Mouse (Mus musculus): ENCODE measurements around the gene B430306N03Rik. TPM values are rescaled to one million over a fixed set of nuclear protein-coding genes. Genes with fewer than 3 reads are reported as not detected.
"Not testable (repeated sequence)": the region's sequence is repeated elsewhere in the genome, so short reads cannot be mapped to it uniquely, and the experiment has no call there.

The B430306N03Rik gene
- total RNA-seq (2021) = under 1 TPM in 1 of 2 experiments, not detected in 1; 0.48 TPM
- long read RNA-seq, experiment 1 = 0 reads
- long read RNA-seq, experiment 2 = 0 reads

DNA sequence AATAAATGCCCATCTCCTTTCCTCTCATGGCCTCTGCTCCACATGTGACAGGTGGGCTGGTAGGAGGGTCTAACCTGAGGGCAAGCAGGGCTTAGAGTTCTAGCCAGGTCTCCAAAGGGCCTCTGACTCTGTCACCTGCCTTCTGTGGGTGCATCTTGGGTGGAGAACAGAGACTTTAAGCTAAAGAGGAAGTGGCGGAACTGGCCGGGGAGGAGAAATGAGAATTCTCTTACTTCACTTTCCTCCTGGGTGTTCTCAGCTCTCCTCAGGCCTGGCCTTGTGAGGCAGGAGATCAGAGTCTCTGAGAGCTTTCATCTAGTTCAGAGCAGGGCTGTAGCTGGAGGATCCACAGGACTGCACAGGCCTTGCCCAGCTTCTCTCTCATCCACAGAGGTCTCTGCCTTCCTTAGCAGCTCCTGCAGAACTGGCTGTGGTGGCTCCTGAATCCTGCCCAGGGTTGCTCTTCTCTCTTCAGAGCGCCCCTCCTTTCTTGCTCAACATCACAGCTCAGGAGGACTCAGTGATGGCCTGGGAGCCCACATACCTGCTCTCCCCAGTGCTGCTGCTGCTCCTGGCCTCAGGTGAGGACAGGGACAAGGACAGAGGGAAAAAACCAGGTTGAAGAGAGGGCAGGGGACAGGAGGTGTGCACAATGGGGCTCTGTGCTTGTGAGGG, at the start of gene B430306N03Rik:
TSS of gene B430306N03Rik (plus strand) at position 237 of the 675 bp plus-strand sequence.
- H3K4me3 ChIP-seq; H3K27ac ChIP-seq; DNase-seq (ENCODE audit: extremely low spot score in 1 of 2, low spot score in 2 of 2): not testable (repeated sequence)
- intact Hi-C loops (cut with DNase I) = loop anchor here (10.0 kb wide), 1 partner anchor 171 kb away; the partner anchor contains the start of gene 9830107B12Rik

DNA sequence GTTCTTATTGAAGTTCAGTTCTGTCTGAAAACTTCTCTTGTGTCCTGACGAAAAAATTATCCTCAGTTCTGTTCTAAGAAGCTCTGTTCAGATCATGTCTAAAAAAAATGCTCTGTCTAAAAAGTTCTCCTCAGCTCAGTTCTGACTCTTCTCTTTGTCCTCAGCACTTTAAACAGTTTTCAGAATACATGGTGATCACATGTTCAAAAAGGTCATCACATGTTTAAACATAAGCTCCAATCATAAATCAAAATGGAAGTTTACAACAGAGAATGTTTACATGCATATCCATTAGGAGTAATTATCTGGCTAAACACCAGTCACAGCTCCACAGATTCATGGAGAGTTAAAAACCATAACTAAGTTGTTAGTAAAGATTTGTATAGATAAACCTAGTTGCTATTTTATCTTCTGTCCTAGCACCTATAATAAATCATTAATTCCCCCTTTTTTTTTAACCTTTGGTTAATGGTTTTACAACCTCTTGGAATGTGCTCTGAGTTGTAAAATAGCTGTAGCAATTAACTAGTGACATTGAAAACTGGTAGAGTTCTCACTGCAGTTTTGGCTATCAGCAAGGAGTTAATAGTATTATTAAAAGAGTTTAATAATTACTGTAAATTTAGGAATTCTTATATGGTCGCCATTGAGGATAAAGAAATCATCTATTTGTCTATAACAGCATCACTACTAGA, 49.2 kb upstream of the B430306N03Rik start:
- intact Hi-C loops (cut with DNase I) = no loop called here
- Histone ChIP-seq H3K4me3 (no peak overlapping the region), H3K27ac (no peak overlapping the region)
- no peak for TF ChIP-seq CTCF (IDR thresholded peaks at IDR 0.05)
- DNase-seq (ENCODE audit: extremely low spot score in 1 of 2, low spot score in 2 of 2) = no peak

DNA sequence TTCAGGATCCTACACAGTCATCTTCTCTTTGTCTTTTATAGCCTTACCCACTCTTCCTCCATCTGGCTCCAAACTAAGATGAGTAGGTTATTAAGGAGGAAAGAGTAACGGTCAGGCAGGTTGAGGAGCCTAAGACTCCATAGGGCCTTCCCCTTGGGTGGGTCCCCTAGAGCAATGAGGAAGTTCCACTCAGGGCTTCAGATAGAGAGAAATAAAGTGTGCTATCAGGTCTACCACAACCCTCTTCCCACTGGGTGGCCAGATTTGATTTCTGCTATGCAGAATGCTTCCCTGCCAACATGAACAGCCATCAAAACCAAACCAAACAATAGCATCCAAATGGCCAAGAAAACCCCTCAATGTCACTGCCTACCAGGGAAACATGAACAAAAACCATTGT, 48.4 kb upstream of the B430306N03Rik start:
- no peak for TF ChIP-seq CTCF (IDR thresholded peaks at IDR 0.05)
- intact Hi-C loops (cut with DNase I) = no loop called here
- H3K27ac ChIP-seq = no peak overlapping the region
- H3K4me3 ChIP-seq = no peak overlapping the region
- DNase-seq (ENCODE audit: extremely low spot score in 1 of 2, low spot score in 2 of 2) = no peak

DNA sequence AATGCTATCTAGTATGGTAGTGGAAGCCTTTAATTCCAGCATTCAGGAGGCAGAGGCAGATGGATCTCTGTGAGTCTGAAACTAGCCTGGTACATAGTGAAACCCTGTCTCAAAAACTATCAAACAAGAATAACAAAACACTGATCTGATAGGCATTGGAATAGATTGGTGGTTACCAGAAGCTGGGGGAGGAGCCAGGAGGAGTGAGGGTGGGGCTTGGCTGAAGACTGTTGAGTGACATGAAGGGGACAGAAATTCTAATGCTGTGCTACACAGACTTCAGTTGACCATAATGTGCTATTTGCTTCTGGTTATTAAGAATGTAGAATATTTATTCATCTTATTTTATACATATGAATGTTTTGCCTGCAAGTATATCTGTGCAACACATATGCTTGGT, 47.7 kb upstream of the B430306N03Rik start:
- H3K4me3 ChIP-seq = no peak overlapping the region
- no peak overlapping the region for H3K27ac ChIP-seq
- intact Hi-C loops (cut with DNase I) = no loop called here
- DNase-seq (ENCODE audit: extremely low spot score in 1 of 2, low spot score in 2 of 2) = no peak
- TF ChIP-seq CTCF (IDR thresholded peaks at IDR 0.05) = no peak

DNA sequence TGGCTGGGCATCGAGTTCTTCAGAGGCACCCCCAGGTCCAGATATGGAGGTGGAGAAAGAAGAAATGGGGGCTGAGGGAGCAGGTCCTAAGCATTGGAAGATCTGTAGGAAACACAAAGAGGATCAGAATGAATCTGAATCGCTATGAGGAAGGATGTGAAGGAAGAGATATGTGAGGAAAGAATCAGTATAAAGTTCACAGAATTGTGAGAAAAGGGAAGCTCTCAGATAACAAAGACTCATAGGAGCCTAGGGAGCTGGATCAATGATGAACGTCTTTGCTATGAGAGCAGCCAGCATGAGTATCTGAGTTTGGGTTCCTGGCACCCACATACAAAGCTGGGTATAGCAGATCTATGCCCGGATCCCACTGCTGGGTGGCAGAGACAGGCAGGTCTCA, 46.1 kb upstream of the B430306N03Rik start:
- H3K27ac ChIP-seq = no peak overlapping the region
- intact Hi-C loops (cut with DNase I) = no loop called here
- no peak for DNase-seq (ENCODE audit: extremely low spot score in 1 of 2, low spot score in 2 of 2)
- no peak for TF ChIP-seq CTCF (IDR thresholded peaks at IDR 0.05)
- H3K4me3 ChIP-seq = no peak overlapping the region

DNA sequence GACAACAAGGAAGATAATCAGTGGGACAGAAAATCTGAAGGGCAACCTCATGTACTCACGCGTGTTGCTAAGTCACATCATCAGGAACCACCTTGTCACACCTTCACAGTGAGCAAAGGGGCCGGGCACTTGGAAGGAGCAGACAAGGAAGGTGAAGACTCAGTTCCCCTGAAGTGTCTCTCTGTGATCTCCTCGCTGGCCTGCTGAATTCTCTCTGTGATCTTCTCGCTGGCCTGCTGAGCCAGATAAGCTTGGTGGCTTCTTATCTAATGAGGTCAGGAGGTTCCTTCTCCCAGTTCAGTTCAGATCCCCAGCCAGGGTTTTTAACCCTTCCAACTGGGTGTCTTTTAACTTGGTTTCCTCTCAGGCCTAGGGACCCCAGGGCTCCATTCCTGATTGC, 43.8 kb upstream of the B430306N03Rik start:
- intact Hi-C loops (cut with DNase I) = no loop called here
- TF ChIP-seq CTCF (IDR thresholded peaks at IDR 0.05) = no peak

DNA sequence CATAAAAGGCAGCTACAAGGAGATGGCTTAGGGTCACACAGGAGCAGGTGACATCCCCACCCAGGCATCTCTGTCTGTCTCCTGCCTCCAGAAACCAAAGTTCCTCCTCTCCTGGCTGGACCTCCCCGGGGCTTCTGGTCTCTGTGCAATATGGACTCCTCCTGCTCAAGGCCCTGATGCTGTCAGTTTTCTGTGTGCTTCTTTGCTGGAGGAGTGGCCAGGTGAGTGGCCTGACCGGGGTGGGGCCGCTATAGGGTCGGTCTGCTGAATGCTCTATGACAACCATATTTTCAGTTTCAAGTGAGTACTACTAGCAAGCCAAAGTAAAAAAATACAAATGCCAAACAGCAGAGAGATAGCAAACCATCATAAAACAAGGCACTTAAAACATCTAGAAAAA, 43.3 kb upstream of the B430306N03Rik start:
- intact Hi-C loops (cut with DNase I) = no loop called here
- TF ChIP-seq CTCF (IDR thresholded peaks at IDR 0.05) = no peak
- no peak overlapping the region for H3K27ac ChIP-seq
- no peak for DNase-seq (ENCODE audit: extremely low spot score in 1 of 2, low spot score in 2 of 2)
- no peak overlapping the region for H3K4me3 ChIP-seq

More for the DNA sequence above, 43.8 kb upstream of the B430306N03Rik start:
- Histone ChIP-seq H3K27ac (no peak overlapping the region), H3K4me3 (no peak overlapping the region)
- no peak for DNase-seq (ENCODE audit: extremely low spot score in 1 of 2, low spot score in 2 of 2)

DNA sequence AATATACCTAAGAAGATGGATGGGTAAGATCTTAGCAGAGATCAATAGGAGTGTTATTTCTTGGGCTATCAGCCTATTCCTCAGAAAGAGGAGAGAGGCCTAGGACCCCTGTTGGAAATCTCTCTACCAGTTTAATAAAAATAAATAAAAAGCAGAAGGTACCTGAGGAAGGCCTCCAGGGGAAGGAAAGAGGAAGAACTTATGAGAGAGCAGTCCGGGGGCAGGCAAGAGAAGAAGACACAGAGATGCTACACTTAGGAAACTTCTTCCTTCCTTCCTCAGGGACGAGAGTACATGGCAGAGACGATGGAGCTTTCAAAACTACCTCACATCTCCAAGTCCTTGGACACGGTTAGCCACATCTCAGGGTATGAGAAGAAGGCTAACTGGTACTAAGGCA, 41.8 kb upstream of the B430306N03Rik start:
- TF ChIP-seq CTCF (IDR thresholded peaks at IDR 0.05) = no peak
- DNase-seq (ENCODE audit: extremely low spot score in 1 of 2, low spot score in 2 of 2) = no peak
- Histone ChIP-seq H3K27ac (no peak overlapping the region), H3K4me3 (no peak overlapping the region)
- intact Hi-C loops (cut with DNase I) = loop anchor here (2.0 kb wide), 1 partner anchor 137 kb away; the partner anchor contains the start of gene Oard1

DNA sequence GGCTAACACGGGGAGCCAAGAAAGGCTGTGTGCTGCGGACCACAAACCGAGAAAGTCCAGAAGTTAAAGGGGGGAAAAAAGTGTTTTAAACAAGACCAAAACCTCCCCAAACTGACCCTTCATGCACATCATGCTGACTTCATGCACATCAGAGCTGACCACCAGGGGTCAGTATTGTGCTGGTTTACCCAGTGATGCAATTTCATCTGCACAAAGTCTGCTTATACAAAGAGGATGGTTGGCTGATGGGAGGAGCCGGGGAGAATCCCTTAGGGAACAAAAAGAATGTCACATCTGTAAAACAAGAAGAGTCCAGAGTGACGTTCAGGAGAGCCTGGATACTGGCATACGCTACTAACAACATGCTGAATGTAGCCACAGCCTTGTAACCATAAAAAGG, 41.1 kb upstream of the B430306N03Rik start:
- peak; percentile 73 to 82 for DNase-seq (ENCODE audit: extremely low spot score in 1 of 2, low spot score in 2 of 2)
- intact Hi-C loops (cut with DNase I) = loop anchor here (1.0 to 2.0 kb wide), 2 partner anchors 62 to 136 kb away; partner anchors contain the start of gene Oard1
- no peak overlapping the region for H3K27ac ChIP-seq
- H3K4me3 ChIP-seq = no peak overlapping the region
- peak; percentile 88 for TF ChIP-seq CTCF (IDR thresholded peaks at IDR 0.05)

DNA sequence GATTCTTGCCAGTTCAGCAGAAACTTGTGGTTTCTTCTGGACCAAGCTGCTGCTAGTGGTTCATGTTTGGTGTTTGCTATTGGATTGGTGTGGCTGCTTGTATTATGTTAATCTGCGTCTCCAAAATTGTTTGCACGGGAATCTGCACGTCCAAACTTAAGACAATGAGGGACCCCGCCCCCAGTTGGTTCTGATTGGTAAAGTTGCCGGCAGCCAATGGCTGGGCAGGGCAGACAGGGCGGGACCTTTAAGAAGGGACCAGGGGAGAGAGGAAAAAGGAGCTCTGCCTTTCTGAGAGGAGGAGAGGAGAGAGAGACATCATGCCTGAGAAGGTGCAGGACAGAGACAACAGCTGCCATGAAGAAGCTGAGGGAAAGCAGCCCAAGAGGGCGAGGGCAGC, 40.2 kb upstream of the B430306N03Rik start:
- intact Hi-C loops (cut with DNase I) = loop anchor here (1.0 to 2.0 kb wide), 2 partner anchors 62 to 135 kb away; partner anchors contain the start of gene Oard1
- Histone ChIP-seq H3K27ac (no peak overlapping the region), H3K4me3 (no peak overlapping the region)
- DNase-seq (ENCODE audit: extremely low spot score in 1 of 2, low spot score in 2 of 2) = no peak
- no peak for TF ChIP-seq CTCF (IDR thresholded peaks at IDR 0.05)

DNA sequence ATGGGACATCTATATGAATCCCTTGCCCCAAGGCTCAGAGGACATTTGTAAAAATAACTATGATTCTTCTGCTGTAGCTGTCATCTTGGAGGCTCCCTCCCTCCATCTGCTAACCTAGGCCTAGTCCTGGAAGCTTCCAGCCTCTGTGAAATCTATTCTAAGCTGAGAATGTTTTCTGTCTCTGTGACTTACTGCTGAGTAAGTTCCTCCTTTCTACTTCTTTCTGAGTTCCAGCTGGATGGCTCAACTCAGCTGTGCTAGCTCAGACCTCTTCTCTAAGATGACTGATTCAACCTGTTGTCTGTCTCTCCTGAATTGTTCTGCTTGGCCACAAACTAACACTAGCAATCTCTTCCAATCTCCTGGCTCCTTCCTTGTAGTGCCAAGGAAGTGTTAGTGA, 37.6 kb upstream of the B430306N03Rik start:
- intact Hi-C loops (cut with DNase I) = no loop called here
- H3K27ac ChIP-seq = no peak overlapping the region
- DNase-seq (ENCODE audit: extremely low spot score in 1 of 2, low spot score in 2 of 2) = no peak
- no peak for TF ChIP-seq CTCF (IDR thresholded peaks at IDR 0.05)
- no peak overlapping the region for H3K4me3 ChIP-seq

DNA sequence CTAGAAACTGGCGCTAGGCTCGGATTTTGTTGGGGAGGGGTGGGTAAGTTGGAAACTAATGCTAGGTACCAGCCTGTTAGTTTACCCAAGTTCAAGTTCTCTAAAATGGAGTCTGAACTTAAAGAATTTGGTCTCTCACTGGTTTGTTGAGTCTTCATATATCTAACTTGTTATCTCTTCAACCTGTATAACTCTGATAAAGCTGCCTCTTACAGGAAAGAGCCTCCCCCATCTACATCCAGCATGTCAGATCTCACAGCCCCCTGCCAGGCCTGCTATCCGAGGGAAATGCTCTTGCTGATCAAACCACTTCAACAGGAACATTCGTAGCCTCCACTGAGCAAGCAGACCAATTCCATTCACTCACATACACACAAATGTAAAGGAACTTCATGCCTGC, 36.9 kb upstream of the B430306N03Rik start:
- intact Hi-C loops (cut with DNase I) = no loop called here
- no peak overlapping the region for H3K4me3 ChIP-seq
- H3K27ac ChIP-seq = no peak overlapping the region
- no peak for TF ChIP-seq CTCF (IDR thresholded peaks at IDR 0.05)
- DNase-seq (ENCODE audit: extremely low spot score in 1 of 2, low spot score in 2 of 2) = no peak

Measured in left cerebral cortex, adult 2 months (tissue).